Mouse (Mus musculus) thymus, adult 2 months (tissue): Measurements from ENCODE around the gene Rab9. TPM values are rescaled to one million over a fixed set of nuclear protein-coding genes. Genes with fewer than 3 reads are reported as not detected.
A peak's percentile ranks its signal among the peaks of the same experiment; 100 is the strongest.

Experiments used
- DNase-seq: peaks from one replicate; pipeline ENCODE4 v3.0.0; 2021
- H3K27ac ChIP-seq: fragments of 200-500 bp; 2 replicates; pipeline ENCODE4 v1.5.1; 2012; ENCODE audit warnings: low read length, control low read depth; ENCODE audit not compliant: control insufficient read depth, insufficient read depth
- H3K27me3 ChIP-seq: fragments of 200-500 bp; 2 replicates; pipeline ENCODE4 v1.6.1; 2012; ENCODE audit warnings: mild to moderate bottlenecking, low read length, moderate library complexity, mixed read lengths; ENCODE audit not compliant: control insufficient read depth, insufficient read depth
- H3K36me3 ChIP-seq: fragments of 200-500 bp; 2 replicates; pipeline ENCODE4 v1.6.1; 2012; ENCODE audit warnings: mild to moderate bottlenecking, low read length, moderate library complexity; ENCODE audit not compliant: control insufficient read depth, insufficient read depth
- H3K4me1 ChIP-seq: fragments of 200-500 bp; replicated peaks from 2 replicates; pipeline ENCODE4 v1.6.1; 2012; ENCODE audit warnings: low read length; ENCODE audit not compliant: control insufficient read depth, insufficient read depth
- H3K4me3 ChIP-seq: fragments of 200-500 bp; 2 replicates; pipeline ENCODE4 v1.5.1; 2012; ENCODE audit warnings: mild to moderate bottlenecking, low read length, control low read depth, moderate library complexity; ENCODE audit not compliant: control insufficient read depth, insufficient read depth
- CTCF ChIP-seq: fragments of 200-500 bp; IDR thresholded peaks from 2 replicates; pipeline ENCODE4 v1.5.1; 2012; ENCODE audit warnings: mild to moderate bottlenecking, control low read depth, low read length, moderate library complexity, borderline replicate concordance; ENCODE audit not compliant: control insufficient read depth, poor library complexity, insufficient read depth; ENCODE audit errors: extremely low read depth
- POLR2A ChIP-seq: fragments of 200-500 bp; IDR thresholded peaks from 2 replicates; pipeline ENCODE4 v1.6.1; 2012; ENCODE audit warnings: mild to moderate bottlenecking, low read length, control low read depth, moderate library complexity; ENCODE audit not compliant: control insufficient read depth, poor library complexity, insufficient read depth; ENCODE audit errors: extremely low read depth
- whole genome bisulfite sequencing: fragments of 180-500 bp; shearing (Covaris S2); methylation state at CpG from one replicate; pipeline ENCODE4 v1.1.7; 2018; 5-methylcytosine and 5-hydroxymethylcytosine counted together
- polyA plus RNA-seq: library from polyadenylated mRNA; depleted of rRNA; stranded (reverse); fragments of >200 nt; gene quantifications from 2 replicates; pipeline ENCODE4 v1.2.3, GENCODE M21; 2012; rRNA removed

Rab9 gene
- polyA plus RNA-seq, 1 experiment: 3.5 TPM

GRCm38 (mm10) chrX:166416196-166416595, 63.5 kb downstream of the Rab9 start:
- no peaks in the 10 kb centered on the region for H3K27me3 ChIP-seq
- no peak for TF ChIP-seq POLR2A
- TF ChIP-seq CTCF: no peak
- peak; percentile 17 for DNase-seq
- no peak overlapping the region for H3K27ac ChIP-seq
- H3K4me3 ChIP-seq: no peak overlapping the region
- H3K36me3 ChIP-seq: no peaks in the 10 kb centered on the region
- WGBS: 54% methylated on average over 6 of the region's 6 CpGs
- H3K4me1 ChIP-seq: no peaks in the 10 kb centered on the region

DNA sequence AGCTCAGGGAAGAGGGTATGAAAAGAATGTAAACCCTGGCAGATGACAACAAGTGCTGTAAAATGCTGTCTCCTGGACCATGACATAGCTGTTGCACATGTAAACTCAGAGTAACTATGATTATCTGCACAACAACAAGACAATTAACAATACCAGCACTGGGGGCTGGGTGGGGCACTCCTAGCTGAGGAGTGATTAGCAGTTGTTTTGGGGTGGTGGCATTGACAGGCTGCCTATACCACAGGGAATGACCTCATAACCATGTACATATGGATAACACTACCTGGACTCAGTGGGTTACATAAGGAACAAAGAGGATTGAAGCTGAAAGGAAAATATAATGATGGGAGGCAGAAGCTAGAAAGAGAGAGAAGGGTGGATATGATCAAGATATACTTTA, 71.8 kb downstream of the Rab9 start:
- no peak overlapping the region for H3K27ac ChIP-seq
- no peak for DNase-seq
- no peaks in the 10 kb centered on the region for H3K4me1 ChIP-seq
- no peaks in the 10 kb centered on the region for H3K27me3 ChIP-seq
- H3K36me3 ChIP-seq: peaks cover 9% of the 10 kb centered on the region; the same call in 1 of the 2 replicates
- TF ChIP-seq POLR2A (no peak), CTCF (no peak)
- no peak overlapping the region for H3K4me3 ChIP-seq

Other genes starting within 250 kb of the Rab9 start
- gene Gpm6b, start 241.0 kb downstream of the Rab9 start, polyA plus RNA-seq: 1.7 and 2.4 TPM in 2 replicates
- gene Trappc2, start 39.3 kb downstream of the Rab9 start, polyA plus RNA-seq: 2.0 and 2.9 TPM in 2 replicates
- gene Ofd1, start 39.2 kb downstream of the Rab9 start, polyA plus RNA-seq: 1.9 and 2.1 TPM in 2 replicates
- gene Tceanc, start 38.7 kb upstream of the Rab9 start, polyA plus RNA-seq: 2.0 and 2.7 TPM in 2 replicates
- gene Egfl6, start 105.9 kb upstream of the Rab9 start, polyA plus RNA-seq: 0.11 TPM in 1 of 2 replicates, not detected in the other